Mouse (Mus musculus): ENCODE results near the gene Ptprd. TPM values are rescaled to one million over a fixed set of nuclear protein-coding genes. Genes with fewer than 3 reads are reported as not detected.
A peak's percentile ranks its signal among the peaks of the same experiment; 100 is the strongest.

Gene Ptprd
- total RNA-seq, 1 experiment = 1.3 TPM

DNA sequence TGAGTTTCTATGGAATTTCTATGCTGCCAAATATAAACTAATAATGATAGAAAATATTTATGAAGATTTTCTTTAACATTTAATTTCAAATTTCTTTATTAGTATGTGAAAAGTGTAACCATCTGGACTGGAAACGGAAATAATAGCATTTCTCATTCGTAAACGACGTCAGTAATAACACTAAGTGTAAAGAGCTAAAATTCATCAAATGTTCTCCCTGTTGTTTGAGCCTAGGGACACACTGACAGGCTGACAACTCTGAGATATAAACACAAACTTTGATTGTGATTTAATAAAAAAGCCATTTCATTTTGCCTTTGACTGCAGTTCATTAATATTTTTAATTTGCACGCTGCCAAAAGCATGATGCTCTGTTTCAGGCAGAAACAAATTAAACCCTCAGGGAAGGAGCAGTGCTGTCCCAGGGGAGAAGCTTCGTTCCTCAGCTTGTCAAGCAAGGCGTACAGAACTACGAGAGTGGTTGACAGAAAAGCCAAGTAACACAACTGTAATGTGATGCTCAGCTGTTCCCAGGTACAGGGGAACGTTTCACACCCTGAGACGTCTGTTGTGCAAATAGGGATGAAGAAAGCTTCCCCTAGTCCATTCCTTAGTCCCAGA is 894.6 kb downstream of the Ptprd start:
- H3K9ac ChIP-seq (ENCODE audit: insufficient read depth, low read depth, low read length, poor library complexity, severe bottlenecking) = no peak overlapping the region
- TF ChIP-seq CHD2 (IDR thresholded peaks at IDR 0.05; ENCODE audit: low read depth, low read length) = no peak
- no peak for TF ChIP-seq ZC3H11A (IDR thresholded peaks at IDR 0.05; ENCODE audit: borderline replicate concordance, low read depth, low read length)
- TF ChIP-seq HCFC1 (IDR thresholded peaks at IDR 0.05; ENCODE audit: borderline replicate concordance, insufficient read depth, low read length) = no peak
- H3K27ac ChIP-seq (ENCODE audit: insufficient read depth, low read depth, low read length, poor library complexity, severe bottlenecking) = no peak overlapping the region
- peaks cover 0 to 2% of the 10 kb centered on the region in 2 experiments; a peak in 1 of 4 replicates for H3K4me1 ChIP-seq (ENCODE audit: control insufficient read depth in 2 of 2, insufficient read depth in 2 of 2, low read length in 2 of 2, poor library complexity in 1 of 2)
- no peaks in the 10 kb centered on the region for H3K36me3 ChIP-seq (ENCODE audit: control insufficient read depth, insufficient read depth, low read length, poor library complexity, severe bottlenecking)
- DNase-seq (ENCODE audit: low read depth, low spot score) = no peak
- no peak overlapping the region for H3K4me3 ChIP-seq (ENCODE audit: insufficient read depth in 1 of 2, low read depth in 1 of 2, low read length in 2 of 2, poor library complexity in 1 of 2, severe bottlenecking in 1 of 2)
- H3K9me3 ChIP-seq (ENCODE audit: control insufficient read depth, insufficient read depth, low read depth, low read length) = no peaks in the 10 kb centered on the region
- in situ Hi-C loops (cut with MboI; ENCODE audit: low sequenced_read_pairs in 2 of 2, unreplicated experiment in 2 of 2) = no loop called here

DNA sequence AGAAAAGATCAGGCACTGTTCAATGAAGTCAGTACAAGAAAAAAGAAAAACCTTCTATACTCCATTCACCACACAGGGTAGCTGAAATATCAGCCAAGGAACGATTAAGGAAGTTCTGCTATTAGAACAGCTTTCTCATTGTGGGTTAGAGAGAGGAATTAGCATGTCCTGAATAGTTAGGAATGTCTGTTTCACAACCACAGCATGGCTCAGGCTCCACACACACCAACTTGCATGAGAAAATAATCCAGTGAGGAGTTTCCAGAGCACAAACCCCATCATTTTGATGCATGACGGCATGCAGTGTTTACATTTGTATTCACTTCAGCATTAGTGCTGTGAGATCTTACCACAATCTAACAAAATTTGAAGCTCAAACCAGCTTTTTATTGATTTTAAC is 895.1 kb downstream of the Ptprd start:
- H3K4me1 ChIP-seq (ENCODE audit: control insufficient read depth in 2 of 2, insufficient read depth in 2 of 2, low read length in 2 of 2, poor library complexity in 1 of 2) = peaks cover 2% of the 10 kb centered on the region in 2 experiments; a peak in 2 of 4 replicates
- TF ChIP-seq HCFC1 (IDR thresholded peaks at IDR 0.05; ENCODE audit: borderline replicate concordance, insufficient read depth, low read length) (no peak), MAFK (IDR thresholded peaks at IDR 0.05; ENCODE audit: insufficient read depth, low read depth, low read length) (no peak), ZC3H11A (IDR thresholded peaks at IDR 0.05; ENCODE audit: borderline replicate concordance, low read depth, low read length) (no peak), ZNF384 (IDR thresholded peaks at IDR 0.05; ENCODE audit: low read depth, low read length) (no peak), CHD2 (IDR thresholded peaks at IDR 0.05; ENCODE audit: low read depth, low read length) (no peak)
- no peak overlapping the region for H3K4me3 ChIP-seq (ENCODE audit: insufficient read depth in 1 of 2, low read depth in 1 of 2, low read length in 2 of 2, poor library complexity in 1 of 2, severe bottlenecking in 1 of 2)
- DNase-seq (ENCODE audit: low read depth, low spot score) = no peak
- in situ Hi-C loops (cut with MboI; ENCODE audit: low sequenced_read_pairs in 2 of 2, unreplicated experiment in 2 of 2) = no loop called here
- H3K27ac ChIP-seq (ENCODE audit: insufficient read depth, low read depth, low read length, poor library complexity, severe bottlenecking) = no peak overlapping the region
- H3K9me3 ChIP-seq (ENCODE audit: control insufficient read depth, insufficient read depth, low read depth, low read length) = no peaks in the 10 kb centered on the region
- H3K36me3 ChIP-seq (ENCODE audit: control insufficient read depth, insufficient read depth, low read length, poor library complexity, severe bottlenecking) = no peaks in the 10 kb centered on the region
- no peak overlapping the region for H3K9ac ChIP-seq (ENCODE audit: insufficient read depth, low read depth, low read length, poor library complexity, severe bottlenecking)

DNA sequence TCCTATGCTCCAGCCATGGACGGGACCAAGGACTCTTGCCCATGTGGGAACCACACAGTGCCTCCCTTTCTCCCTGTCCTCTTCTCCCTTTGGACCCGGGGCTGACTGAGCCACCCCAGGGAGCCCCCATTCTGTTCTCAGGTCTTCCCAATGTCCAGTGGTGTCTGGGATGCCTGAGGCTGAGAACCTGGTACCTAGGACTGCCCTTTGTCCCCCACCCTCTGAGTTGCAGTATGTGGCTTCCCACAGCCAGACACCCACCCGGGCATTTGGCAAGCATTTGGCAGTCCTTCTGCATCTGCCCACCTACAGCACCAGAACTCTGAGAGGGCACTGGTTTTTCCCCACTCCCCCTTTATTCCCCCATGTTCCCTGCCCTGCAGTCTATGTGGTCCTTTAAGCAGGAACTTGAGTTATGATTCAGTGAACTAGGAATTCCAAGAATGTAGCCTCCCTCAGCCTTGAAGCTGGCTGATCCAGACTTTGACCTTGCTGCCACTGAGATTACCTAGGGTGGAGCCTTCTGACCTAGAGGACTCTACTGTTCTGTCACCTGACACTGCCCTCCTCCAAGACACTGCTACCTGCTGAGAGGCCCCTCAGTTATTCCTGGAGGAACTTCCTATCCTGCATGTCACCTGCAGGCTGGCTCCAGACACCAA is 901.5 kb downstream of the Ptprd start:
- in situ Hi-C loops (cut with MboI; ENCODE audit: low sequenced_read_pairs in 2 of 2, unreplicated experiment in 2 of 2) = no loop called here
- peak; percentile 63 for DNase-seq (ENCODE audit: low read depth, low spot score)
- Histone ChIP-seq H3K27ac (ENCODE audit: insufficient read depth, low read depth, low read length, poor library complexity, severe bottlenecking) (peak overlapping the region; percentile 91), H3K36me3 (ENCODE audit: control insufficient read depth, insufficient read depth, low read length, poor library complexity, severe bottlenecking) (peaks cover 2% of the 10 kb centered on the region; the same call in 1 of the 2 replicates), H3K4me1 (ENCODE audit: control insufficient read depth in 2 of 2, insufficient read depth in 2 of 2, low read length in 2 of 2, poor library complexity in 1 of 2) (peaks cover 8 to 9% of the 10 kb centered on the region in 2 experiments; a peak in 3 of 4 replicates), H3K9me3 (ENCODE audit: control insufficient read depth, insufficient read depth, low read depth, low read length) (no peaks in the 10 kb centered on the region), H3K4me3 (ENCODE audit: insufficient read depth in 1 of 2, low read depth in 1 of 2, low read length in 2 of 2, poor library complexity in 1 of 2, severe bottlenecking in 1 of 2) (peak overlapping the region in 1 of 2 experiments; percentile 31; a peak in 2 of 4 replicates), H3K9ac (ENCODE audit: insufficient read depth, low read depth, low read length, poor library complexity, severe bottlenecking) (no peak overlapping the region)
- no peak for TF ChIP-seq ZNF384 (IDR thresholded peaks at IDR 0.05; ENCODE audit: low read depth, low read length)
- TF ChIP-seq HCFC1 (IDR thresholded peaks at IDR 0.05; ENCODE audit: borderline replicate concordance, insufficient read depth, low read length) = no peak
- no peak for TF ChIP-seq MAFK (IDR thresholded peaks at IDR 0.05; ENCODE audit: insufficient read depth, low read depth, low read length)
- no peak for TF ChIP-seq CHD2 (IDR thresholded peaks at IDR 0.05; ENCODE audit: low read depth, low read length)
- TF ChIP-seq ZC3H11A (IDR thresholded peaks at IDR 0.05; ENCODE audit: borderline replicate concordance, low read depth, low read length) = no peak

DNA sequence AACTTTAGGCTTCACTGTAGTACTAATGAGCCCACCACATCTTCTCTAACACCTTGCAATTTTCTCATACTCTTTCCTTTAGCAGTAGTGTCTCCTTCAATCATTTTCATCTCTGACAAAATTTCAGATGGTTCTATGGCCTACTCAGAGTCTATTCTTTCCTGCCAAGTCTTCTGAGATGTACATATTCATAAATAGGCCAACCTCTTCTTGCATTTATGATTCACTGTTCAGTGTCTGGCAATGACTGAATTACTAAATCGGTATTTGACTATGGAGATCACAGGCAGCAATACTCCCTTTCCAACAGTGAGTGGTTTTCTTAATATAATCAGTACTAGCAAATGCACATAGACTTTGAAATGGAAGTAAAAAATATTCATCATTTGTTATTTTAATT is 928.3 kb downstream of the Ptprd start:
- DNase-seq (ENCODE audit: low read depth, low spot score) = no peak
- H3K27ac ChIP-seq (ENCODE audit: insufficient read depth, low read depth, low read length, poor library complexity, severe bottlenecking) = no peak overlapping the region
- no peaks in the 10 kb centered on the region for H3K36me3 ChIP-seq (ENCODE audit: control insufficient read depth, insufficient read depth, low read length, poor library complexity, severe bottlenecking)
- TF ChIP-seq HCFC1 (IDR thresholded peaks at IDR 0.05; ENCODE audit: borderline replicate concordance, insufficient read depth, low read length) (no peak), CHD2 (IDR thresholded peaks at IDR 0.05; ENCODE audit: low read depth, low read length) (no peak), MAFK (IDR thresholded peaks at IDR 0.05; ENCODE audit: insufficient read depth, low read depth, low read length) (no peak)
- in situ Hi-C loops (cut with MboI; ENCODE audit: low sequenced_read_pairs in 2 of 2, unreplicated experiment in 2 of 2) = no loop called here
- H3K9ac ChIP-seq (ENCODE audit: insufficient read depth, low read depth, low read length, poor library complexity, severe bottlenecking) = no peak overlapping the region
- H3K4me1 ChIP-seq (ENCODE audit: control insufficient read depth in 2 of 2, insufficient read depth in 2 of 2, low read length in 2 of 2, poor library complexity in 1 of 2) = no peaks in the 10 kb centered on the region
- no peak overlapping the region for H3K4me3 ChIP-seq (ENCODE audit: insufficient read depth in 1 of 2, low read depth in 1 of 2, low read length in 2 of 2, poor library complexity in 1 of 2, severe bottlenecking in 1 of 2)
- no peaks in the 10 kb centered on the region for H3K9me3 ChIP-seq (ENCODE audit: control insufficient read depth, insufficient read depth, low read depth, low read length)
